Mouse (Mus musculus) embryonic fibroblast, embryonic 13.5 days (primary cell): Measurements from ENCODE around the gene Togaram2. TPM values are rescaled to one million over a fixed set of nuclear protein-coding genes. Genes with fewer than 3 reads are reported as not detected.

Experiments
- H3K27ac ChIP-seq: 2 replicates; pipeline ENCODE4 v1.5.1; 2012; ENCODE audit warnings: low read length, control low read depth, inconsistent platforms; ENCODE audit not compliant: insufficient read depth
- H3K4me1 ChIP-seq: 2 replicates; pipeline ENCODE4 v1.6.1; 2011; ENCODE audit warnings: low read length; ENCODE audit not compliant: control insufficient read depth, insufficient read depth
- H3K4me3 ChIP-seq: 2 replicates; pipeline ENCODE4 v1.5.1; 2011; ENCODE audit warnings: mild to moderate bottlenecking, control low read depth, low read length; ENCODE audit not compliant: insufficient read depth
- CTCF ChIP-seq: IDR thresholded peaks from 2 replicates; pipeline ENCODE4 v1.5.1; 2011; ENCODE audit warnings: mild to moderate bottlenecking, control low read depth, low read length, moderate library complexity, borderline replicate concordance; ENCODE audit not compliant: insufficient read depth
- POLR2A ChIP-seq: IDR thresholded peaks from 2 replicates; pipeline ENCODE4 v1.6.1; 2011; ENCODE audit warnings: low read depth, mild to moderate bottlenecking, control low read depth, low read length, moderate library complexity
- polyA plus RNA-seq: library from polyadenylated mRNA; stranded (reverse); fragments of >200 nt; gene quantifications from 2 replicates; pipeline ENCODE4 v1.2.4, GENCODE M21; 2011; ENCODE audit warnings: low read depth; ENCODE audit not compliant: missing spikeins, insufficient read length

The Togaram2 gene
- polyA plus RNA-seq, 1 experiment = not detected

- Histone ChIP-seq H3K4me3 (no peak overlapping the region), H3K4me1 (no peaks in the 10 kb centered on the region), H3K27ac (no peak overlapping the region)
- no peak for TF ChIP-seq POLR2A
- TF ChIP-seq CTCF = no peak
Measured at GRCm38 (mm10) chr17:71717881-71718625, 45.0 kb downstream of the Togaram2 start.

GRCm38 (mm10) chr17:71720434-71720833 is 47.4 kb downstream of the Togaram2 start:
- H3K4me1 ChIP-seq = no peaks in the 10 kb centered on the region
- H3K4me3 ChIP-seq = no peak overlapping the region
- TF ChIP-seq POLR2A (no peak), CTCF (no peak)
- H3K27ac ChIP-seq = no peak overlapping the region

GRCm38 (mm10) chr17:71721019-71721418 is 48.0 kb downstream of the Togaram2 start:
- Histone ChIP-seq H3K27ac (no peak overlapping the region), H3K4me3 (no peak overlapping the region), H3K4me1 (no peaks in the 10 kb centered on the region)
- TF ChIP-seq POLR2A (no peak), CTCF (no peak)

- TF ChIP-seq POLR2A = no peak
- no peak for TF ChIP-seq CTCF
Measured at GRCm38 (mm10) chr17:71730655-71731054, 57.6 kb downstream of the Togaram2 start.

GRCm38 (mm10) chr17:71736442-71736841 is 63.4 kb downstream of the Togaram2 start:
- TF ChIP-seq CTCF (no peak), POLR2A (no peak)
- Histone ChIP-seq H3K4me3 (no peak overlapping the region), H3K27ac (no peak overlapping the region), H3K4me1 (no peaks in the 10 kb centered on the region)

More at GRCm38 (mm10) chr17:71730655-71731054, 57.6 kb downstream of the Togaram2 start:
- Histone ChIP-seq H3K27ac (no peak overlapping the region), H3K4me3 (no peak overlapping the region), H3K4me1 (no peaks in the 10 kb centered on the region)

GRCm38 (mm10) chr17:71742156-71742555 is 69.1 kb downstream of the Togaram2 start:
- peak overlapping the region; percentile 60; the same call in 1 of the 2 replicates for H3K27ac ChIP-seq
- no peak overlapping the region for H3K4me3 ChIP-seq
- TF ChIP-seq POLR2A (no peak), CTCF (no peak)
- peaks cover 4% of the 10 kb centered on the region; the same call in 1 of the 2 replicates for H3K4me1 ChIP-seq

GRCm38 (mm10) chr17:71742935-71743334 is 69.9 kb downstream of the Togaram2 start:
- peaks cover 4% of the 10 kb centered on the region; the same call in 1 of the 2 replicates for H3K4me1 ChIP-seq
- no peak overlapping the region for H3K4me3 ChIP-seq
- peak overlapping the region; percentile 60 for H3K27ac ChIP-seq
- TF ChIP-seq POLR2A (no peak), CTCF (no peak)

GRCm38 (mm10) chr17:71746114-71746513 is 73.1 kb downstream of the Togaram2 start:
- Histone ChIP-seq H3K4me3 (no peak overlapping the region), H3K4me1 (peaks cover 4% of the 10 kb centered on the region; the same call in 1 of the 2 replicates), H3K27ac (no peak overlapping the region)
- TF ChIP-seq POLR2A = no peak
- TF ChIP-seq CTCF = no peak

GRCm38 (mm10) chr17:71747561-71747960 is 74.5 kb downstream of the Togaram2 start:
- Histone ChIP-seq H3K27ac (no peak overlapping the region), H3K4me3 (no peak overlapping the region), H3K4me1 (no peaks in the 10 kb centered on the region)
- TF ChIP-seq POLR2A (no peak), CTCF (no peak)

- TF ChIP-seq CTCF (no peak), POLR2A (no peak)
- H3K4me1 ChIP-seq = no peaks in the 10 kb centered on the region
- H3K27ac ChIP-seq = no peak overlapping the region
- no peak overlapping the region for H3K4me3 ChIP-seq
Measured at GRCm38 (mm10) chr17:71749616-71750168, 76.6 kb downstream of the Togaram2 start.

- H3K4me1 ChIP-seq = no peaks in the 10 kb centered on the region
- H3K27ac ChIP-seq = no peak within 1 kb of the TSS
- no peak for TF ChIP-seq POLR2A
- no peak for TF ChIP-seq CTCF
- H3K4me3 ChIP-seq = no peak within 1 kb of the TSS
Measured at GRCm38 (mm10) chr17:71752831-71753230, 79.8 kb downstream of the Togaram2 start, which contains the start of gene Pcare. Gene Pcare (minus strand): TSS chr17:71752894.
